Mouse (Mus musculus) thymus, postnatal 0 days (tissue): ENCODE measurements at regions not wholly inside any gene's neighbourhood (a gene's known extent, or its start where the extent isn't known, plus 50 kb on each side); places are given as distances from the start of the nearest gene placed in this dataset.
"Not testable (repeated sequence)": the region's sequence is repeated elsewhere in the genome, so short reads cannot be mapped to it uniquely, and the experiment has no call there.

Experiments
- DNase-seq: peaks from one replicate; pipeline ENCODE4 v3.0.0-alpha.2; 2015; ENCODE audit warnings: low spot score

GRCm38 (mm10) chr1:83835965-83836364 is 428.0 kb upstream of the Sphkap start:
- DNase-seq: no peak

- DNase-seq: no peak
These were observed 424.9 kb upstream of the Sphkap start for GRCm38 (mm10) chr1:83832946-83833345.

- no peak for DNase-seq
These were observed 424.0 kb upstream of the Sphkap start for GRCm38 (mm10) chr1:83831900-83832535.

DNA sequence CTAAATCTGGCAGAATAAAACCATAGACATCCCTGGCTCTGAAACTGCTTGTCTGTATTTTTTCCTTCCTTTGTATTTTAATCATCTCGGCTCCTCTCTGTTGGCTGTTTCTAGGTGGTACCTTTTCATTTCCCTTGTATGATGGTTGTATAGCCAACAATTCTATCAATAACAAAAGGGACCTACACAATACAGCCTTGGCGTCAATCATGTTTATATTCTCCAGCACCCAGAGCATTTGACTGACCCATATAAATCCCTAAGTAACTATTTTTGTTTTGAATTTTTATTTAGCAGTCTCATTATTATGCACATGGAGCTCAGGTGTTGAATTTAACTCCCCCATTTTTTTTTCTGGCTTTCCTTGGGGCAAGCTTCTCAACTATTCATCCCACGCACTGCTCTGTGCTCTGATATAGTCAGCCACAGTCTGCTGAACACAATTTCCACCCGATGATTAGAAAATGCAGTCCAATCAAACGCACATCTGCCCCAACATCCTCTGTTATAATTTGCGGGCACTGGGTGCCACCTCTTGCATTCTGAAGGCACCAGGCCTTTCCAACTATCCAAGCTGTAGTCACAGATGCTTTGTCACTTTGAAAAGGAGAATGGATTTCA is 422.1 kb upstream of the Sphkap start:
- DNase-seq: no peak

- DNase-seq: not testable (repeated sequence)
These were observed 403.2 kb upstream of the Sphkap start for GRCm38 (mm10) chr1:83811162-83811561.

DNA sequence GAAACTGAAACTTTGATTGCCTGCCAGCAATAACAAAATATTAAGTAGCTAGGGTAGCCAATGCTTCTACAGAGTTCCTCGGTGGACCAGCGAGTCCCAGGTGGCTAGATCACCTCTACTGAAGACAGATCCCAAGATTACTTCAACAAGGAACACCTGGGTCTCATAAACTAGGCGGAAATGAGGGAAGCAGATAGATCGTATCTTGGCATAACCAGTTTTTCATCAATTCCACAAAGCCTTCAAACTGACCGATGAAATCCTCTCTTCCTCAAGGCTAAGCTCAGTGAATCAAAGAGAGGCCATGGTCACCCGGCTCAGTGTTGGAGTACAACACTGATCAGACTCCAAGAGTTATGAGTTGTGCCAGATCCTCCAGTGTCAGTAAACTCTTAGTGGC is 400.4 kb upstream of the Sphkap start:
- no peak for DNase-seq

GRCm38 (mm10) chr1:83803345-83804041 is 395.5 kb upstream of the Sphkap start:
- no peak for DNase-seq

DNA sequence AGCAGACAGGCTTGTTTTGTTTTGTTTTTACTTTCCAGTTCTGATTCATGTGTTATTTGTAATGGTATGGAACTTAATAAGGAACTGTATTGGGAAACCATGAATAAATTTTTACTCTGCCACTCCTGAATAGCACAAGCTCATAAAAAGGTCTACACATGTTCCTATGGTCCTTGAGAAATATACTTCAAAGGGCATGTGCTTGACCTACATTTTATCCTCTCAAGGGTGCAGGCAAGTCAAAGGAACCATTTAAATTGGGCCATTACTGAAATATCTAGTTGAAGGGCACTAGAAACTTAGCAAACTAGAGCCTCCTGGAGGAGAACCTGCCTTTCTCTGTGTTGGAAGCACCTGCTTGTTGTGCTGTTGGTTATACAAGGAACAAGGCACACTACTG is 393.8 kb upstream of the Sphkap start:
- no peak for DNase-seq

DNA sequence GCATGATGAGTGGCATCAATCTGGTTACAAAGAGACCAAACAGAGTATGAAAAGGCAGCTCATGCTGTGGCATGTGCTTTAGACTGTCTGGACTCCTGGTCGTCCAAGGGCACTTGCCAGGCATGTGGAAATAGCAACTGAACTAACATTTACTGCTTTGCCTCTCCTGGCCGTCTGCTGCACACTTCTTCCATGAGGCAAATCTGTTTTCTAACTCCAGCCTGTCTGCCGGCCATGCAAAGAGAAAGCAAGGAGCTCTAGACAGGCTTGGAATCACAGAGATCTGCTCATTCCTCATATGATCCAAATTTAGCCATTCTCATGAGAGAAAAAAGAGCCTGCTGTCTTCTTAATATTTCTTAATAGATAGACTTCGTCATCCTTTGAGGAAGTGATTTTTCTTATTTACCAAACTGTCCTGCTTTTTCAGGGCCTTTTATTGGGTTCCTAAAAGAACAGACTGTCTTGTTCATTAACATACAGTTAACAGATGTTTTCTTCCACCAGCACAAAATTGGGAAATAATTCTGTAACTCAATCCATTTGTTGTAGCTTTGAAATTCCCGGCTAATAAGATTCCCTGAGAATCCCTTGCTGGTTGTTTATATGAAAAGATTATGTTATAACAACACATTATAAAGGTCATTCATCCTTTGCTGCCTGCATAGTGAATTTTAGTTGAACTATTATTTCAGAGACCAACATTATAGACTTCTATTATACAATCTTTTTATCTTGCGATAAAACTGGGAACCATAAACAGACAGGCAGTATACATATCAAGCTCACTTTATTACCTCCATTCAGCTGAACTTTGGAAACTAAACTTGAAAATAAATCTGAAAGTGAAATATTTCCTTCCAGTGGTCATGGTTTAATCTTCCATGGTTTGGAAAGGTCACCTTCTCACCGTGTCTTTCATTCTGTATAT is 389.2 kb upstream of the Sphkap start:
- no peak for DNase-seq

- DNase-seq: no peak
These were observed 369.2 kb upstream of the Sphkap start for GRCm38 (mm10) chr1:83777151-83777550.

DNA sequence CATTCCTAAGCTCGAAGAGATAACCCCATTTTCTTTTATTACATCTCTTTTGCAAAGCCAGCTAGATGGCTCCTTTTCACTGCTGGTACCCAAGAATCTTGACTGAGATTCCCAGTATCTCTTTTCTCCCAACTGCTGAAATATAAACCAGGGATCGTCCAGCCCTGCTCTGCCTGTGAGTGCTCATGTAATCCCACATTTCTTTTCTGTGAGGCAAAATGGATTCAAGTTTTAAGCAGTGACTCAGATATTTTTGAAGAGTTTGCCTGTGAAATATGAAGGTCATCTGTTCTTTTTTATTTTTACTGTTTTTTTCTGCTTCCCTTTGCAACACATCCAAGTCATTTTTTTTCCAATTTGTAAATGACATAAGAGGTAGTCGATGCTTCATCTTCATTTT is 363.2 kb upstream of the Sphkap start:
- no peak for DNase-seq

GRCm38 (mm10) chr1:83761499-83761898 is 353.5 kb upstream of the Sphkap start:
- no peak for DNase-seq

DNA sequence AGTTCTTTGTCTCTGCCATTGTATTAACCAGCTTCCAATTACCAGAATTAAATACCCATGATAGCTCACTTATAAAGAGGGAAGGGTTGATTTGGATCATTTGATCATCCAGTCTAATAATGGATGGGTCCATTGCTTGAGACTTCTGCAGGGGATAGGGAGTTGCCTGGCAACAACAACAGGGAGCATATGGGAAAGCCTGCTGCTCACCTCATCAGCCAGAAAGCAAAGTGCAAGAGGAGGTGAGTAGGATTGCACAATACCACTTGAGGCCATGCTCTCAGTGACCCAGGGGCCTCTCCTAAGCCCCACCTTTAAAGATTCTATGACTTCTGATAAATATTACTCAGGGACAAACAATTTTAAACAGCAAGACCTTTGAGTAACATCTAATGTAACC is 348.9 kb upstream of the Sphkap start:
- DNase-seq: no peak

DNA sequence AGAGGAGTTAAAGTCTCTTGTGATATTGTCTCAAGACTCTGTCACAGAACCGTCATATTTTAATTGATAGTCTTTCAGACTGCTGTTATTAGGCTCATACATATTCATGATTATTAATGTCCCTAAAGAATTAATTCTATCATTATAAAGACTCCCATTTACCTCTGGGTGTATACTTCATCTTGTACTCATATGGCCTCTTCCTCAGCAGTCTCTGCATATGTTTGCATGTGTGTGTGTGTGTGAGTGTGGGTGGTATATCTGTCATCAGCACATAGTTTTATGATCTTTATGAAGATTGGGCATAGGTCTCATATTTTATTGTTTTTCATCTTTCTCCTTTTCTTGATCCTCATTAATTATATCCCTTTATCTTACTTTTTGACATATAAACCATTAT is 347.3 kb upstream of the Sphkap start:
- DNase-seq: no peak

DNA sequence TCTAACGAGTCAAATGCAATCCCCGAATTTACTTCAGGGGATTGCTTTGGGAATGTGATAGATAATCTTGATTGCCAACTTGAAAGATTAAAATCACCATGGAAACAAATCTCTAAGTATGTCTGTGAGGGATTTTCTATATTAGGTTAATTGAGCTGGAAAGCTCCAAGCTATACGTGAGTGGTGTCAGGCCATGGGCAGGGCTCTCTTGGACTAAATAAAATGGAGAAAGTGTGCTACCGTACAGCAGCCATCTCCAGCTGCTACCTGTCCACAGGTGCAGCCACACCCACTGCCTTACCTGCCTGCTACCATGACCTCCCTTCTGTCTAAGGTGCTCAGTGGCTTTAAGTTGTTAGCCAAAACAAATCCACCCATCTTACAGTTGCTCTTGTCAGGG is 345.0 kb upstream of the Sphkap start:
- DNase-seq: no peak

DNA sequence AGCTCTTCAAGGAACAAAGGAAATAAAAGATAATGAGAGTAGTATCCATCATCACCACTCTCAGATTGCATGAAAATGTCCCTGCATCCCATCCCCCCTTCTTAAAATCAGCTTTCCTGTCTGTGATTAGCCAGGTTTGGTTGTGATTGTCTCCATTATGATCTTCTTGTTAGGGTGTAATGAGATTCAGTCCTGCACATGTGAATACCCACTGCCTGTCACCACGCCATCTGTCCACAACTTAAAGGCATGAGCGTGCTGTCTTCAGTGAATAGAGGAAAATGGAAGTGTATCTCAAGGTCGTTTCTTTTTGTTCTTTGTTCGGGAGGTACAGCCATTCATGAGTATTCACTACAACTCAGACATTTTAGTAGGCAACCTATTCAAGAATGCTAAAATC is 341.0 kb upstream of the Sphkap start:
- no peak for DNase-seq

DNA sequence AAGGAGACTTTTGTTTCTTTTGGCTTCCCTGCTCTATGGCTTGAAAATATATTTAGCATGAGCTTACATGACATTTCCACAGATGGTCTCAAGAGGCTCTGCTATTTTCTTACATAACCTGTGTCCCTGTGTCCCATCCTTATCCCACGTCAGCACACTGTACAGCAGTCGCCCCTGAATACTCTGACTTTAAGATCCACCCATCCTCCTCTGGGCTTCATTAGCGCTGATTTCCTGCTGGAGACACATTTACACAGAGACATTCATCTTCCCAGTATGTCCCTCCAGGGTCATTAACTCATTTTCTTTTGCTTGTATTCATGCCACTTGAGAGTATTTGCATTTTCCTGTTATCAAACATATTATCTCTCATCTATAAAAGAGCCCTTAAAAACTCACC is 340.1 kb upstream of the Sphkap start:
- DNase-seq: no peak

DNA sequence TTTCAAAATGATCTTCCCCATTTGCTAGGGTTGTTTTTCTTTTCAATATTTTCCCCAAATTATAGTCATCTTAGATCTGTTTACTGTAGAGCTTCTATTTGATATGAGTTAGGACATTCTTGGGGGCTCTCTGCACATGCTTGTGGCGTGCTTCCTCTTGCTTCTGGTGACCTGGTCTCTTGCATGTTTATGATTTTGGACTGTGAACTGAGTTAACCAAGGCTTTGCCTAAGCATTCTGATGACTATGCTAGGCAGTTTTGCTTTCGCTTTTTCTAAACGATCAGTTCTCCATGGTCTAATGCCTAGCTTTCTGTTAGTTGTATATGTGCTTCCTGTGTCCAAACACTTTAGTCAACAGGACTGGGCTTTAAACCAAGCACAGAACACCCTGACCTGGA is 339.4 kb upstream of the Sphkap start:
- DNase-seq: no peak

DNA sequence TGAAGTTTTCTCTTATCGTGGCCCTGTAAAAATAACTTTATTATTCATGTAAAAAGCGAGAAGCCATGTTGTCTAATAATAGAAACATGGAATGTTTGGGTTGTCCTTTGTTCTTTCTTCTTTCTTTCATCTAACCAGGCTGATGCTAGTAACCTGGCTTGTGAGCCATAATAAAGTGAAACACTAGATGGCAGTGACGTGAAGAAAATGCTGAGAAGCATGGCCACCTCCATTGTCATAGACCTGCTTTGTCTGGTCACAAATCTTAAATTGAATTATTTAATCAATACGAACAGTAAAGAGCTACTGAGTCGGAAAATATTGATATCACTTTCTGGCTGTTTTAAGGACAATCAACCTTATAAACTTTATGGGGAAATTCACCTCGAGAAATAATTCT is 338.0 kb upstream of the Sphkap start:
- DNase-seq: no peak

DNA sequence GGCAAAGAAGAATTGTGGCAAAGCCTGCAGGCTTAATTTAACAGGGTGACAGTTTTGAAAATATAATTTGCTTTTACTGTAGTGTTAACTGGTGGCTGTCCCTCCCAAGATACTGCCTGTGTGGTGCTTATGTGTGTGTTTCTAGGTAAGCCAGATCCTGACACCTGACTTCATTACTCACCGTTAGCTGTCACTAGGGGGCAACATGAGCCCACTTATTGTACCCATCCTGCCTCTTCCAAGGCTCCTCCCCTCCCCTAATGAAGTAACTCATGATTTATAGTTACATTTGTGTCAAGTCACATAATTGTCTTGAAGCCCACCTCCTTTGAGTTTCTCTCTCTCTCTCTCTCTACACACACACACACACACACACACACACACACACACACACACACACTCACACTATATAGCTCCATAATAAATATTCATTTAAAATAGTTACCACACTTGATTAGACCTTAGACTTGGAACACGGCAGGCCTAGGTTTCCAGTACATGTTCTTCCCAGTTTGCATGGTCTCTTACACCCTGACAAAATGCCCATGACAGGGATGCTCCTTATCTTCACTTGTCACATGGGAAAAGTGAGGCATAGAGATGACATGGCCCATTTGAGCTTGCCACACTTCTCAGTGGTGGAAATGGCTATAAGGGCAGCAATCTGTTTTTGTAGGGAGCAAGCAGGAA is 328.6 kb upstream of the Sphkap start:
- no peak for DNase-seq

- no peak for DNase-seq
These were observed 323.7 kb upstream of the Sphkap start for GRCm38 (mm10) chr1:83731682-83732081.
